Mouse (Mus musculus) lung, postnatal 25 days (tissue): ENCODE measurements around the gene Cckbr.
"Not testable (repeated sequence)": the region's sequence is repeated elsewhere in the genome, so short reads cannot be mapped to it uniquely, and the experiment has no call there.

Experiments
- DNase-seq: peaks from one replicate; pipeline ENCODE4 v3.0.0; 2022; ENCODE audit warnings: low spot score

Cckbr gene

GRCm38 (mm10) chr7:105437979-105438772, 12.6 kb downstream of the Cckbr start:
- no peak for DNase-seq

GRCm38 (mm10) chr7:105441426-105441825, 15.9 kb downstream of the Cckbr start:
- no peak for DNase-seq

GRCm38 (mm10) chr7:105445076-105445475, 19.5 kb downstream of the Cckbr start:
- no peak for DNase-seq

GRCm38 (mm10) chr7:105453345-105453744, 27.8 kb downstream of the Cckbr start:
- DNase-seq, result not testable (repeated sequence)

- no peak for DNase-seq
These were observed 33.0 kb downstream of the Cckbr start for GRCm38 (mm10) chr7:105458546-105458945.

GRCm38 (mm10) chr7:105465505-105465904, 40.0 kb downstream of the Cckbr start:
- not testable (repeated sequence) for DNase-seq

- no peak for DNase-seq
These were observed 47.1 kb downstream of the Cckbr start for GRCm38 (mm10) chr7:105472607-105473006.

GRCm38 (mm10) chr7:105474771-105475315, 49.3 kb downstream of the Cckbr start:
- DNase-seq, result no peak

GRCm38 (mm10) chr7:105475396-105475949, 49.9 kb downstream of the Cckbr start:
- DNase-seq, result peak; percentile 3

- DNase-seq, result no peak
These were observed 51.3 kb downstream of the Cckbr start for GRCm38 (mm10) chr7:105476683-105477432.

GRCm38 (mm10) chr7:105477433-105477700, 51.8 kb downstream of the Cckbr start:
- no peak for DNase-seq

GRCm38 (mm10) chr7:105477841-105478240, 52.3 kb downstream of the Cckbr start:
- DNase-seq, result peak; percentile 67

- no peak for DNase-seq
These were observed 52.8 kb downstream of the Cckbr start for GRCm38 (mm10) chr7:105478344-105478743.

- no peak for DNase-seq
These were observed 53.7 kb downstream of the Cckbr start for GRCm38 (mm10) chr7:105479232-105479631.

GRCm38 (mm10) chr7:105480081-105480480, 54.5 kb downstream of the Cckbr start:
- DNase-seq, result no peak

GRCm38 (mm10) chr7:105480561-105481504, 55.3 kb downstream of the Cckbr start:
- peak; percentile 53 for DNase-seq

- peak; percentile 71 for DNase-seq
These were observed 56.2 kb downstream of the Cckbr start, which contains the start of gene Cavin3 for GRCm38 (mm10) chr7:105481505-105482411. Cavin3 (minus strand) TSS chr7:105482300.

- DNase-seq, result peak; percentile 41
These were observed 56.9 kb downstream of the Cckbr start for GRCm38 (mm10) chr7:105482426-105482825.

- DNase-seq, result no peak
These were observed 59.5 kb downstream of the Cckbr start for GRCm38 (mm10) chr7:105485029-105485428.

GRCm38 (mm10) chr7:105487104-105487876, 61.8 kb downstream of the Cckbr start:
- DNase-seq, result no peak
